Mouse (Mus musculus): ENCODE results near the gene Socs7.

The Socs7 gene

DNA sequence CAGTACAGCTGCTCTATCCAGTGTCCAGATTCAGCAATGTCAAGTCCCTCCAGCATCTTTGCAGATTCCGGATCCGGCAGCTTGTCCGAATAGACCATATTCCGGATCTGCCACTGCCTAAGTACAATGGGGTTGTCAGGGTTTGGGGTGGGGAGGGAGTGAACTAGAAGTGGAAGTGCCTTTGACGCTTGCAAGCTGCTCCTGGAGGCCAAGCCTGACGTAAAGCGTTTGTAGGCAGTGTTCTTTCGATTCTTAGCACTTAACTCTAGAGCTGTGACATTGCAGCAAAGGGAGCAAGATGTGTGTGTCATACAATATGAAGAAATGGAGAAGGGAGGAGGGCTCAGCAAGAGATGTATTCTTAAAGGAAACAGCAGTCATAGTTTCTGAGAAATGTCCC lies 26.8 kb downstream of the Socs7 start:
- DNase-seq (ENCODE audit: low spot score in 2 of 2): no peak

DNA sequence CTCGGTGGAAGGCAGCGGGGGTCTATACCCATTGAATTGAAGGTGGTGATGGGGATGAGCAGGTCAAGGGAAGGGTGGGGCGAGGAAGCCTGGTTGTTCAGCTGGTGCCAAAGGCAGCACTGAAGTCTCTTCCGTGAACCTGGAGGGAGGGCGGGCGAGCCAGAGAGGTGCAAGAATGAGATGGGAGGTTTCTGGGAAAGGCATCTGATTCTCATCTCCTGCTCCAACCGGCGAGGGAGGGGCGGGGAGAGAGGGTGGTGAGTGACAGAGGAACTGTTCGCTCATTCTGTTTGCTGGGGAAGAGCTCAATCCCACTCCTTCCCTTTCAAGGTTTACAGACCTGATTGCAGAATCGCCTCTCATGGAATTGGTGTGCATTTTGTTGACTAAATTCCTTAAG lies 31.3 kb downstream of the Socs7 start:
- DNase-seq (ENCODE audit: low spot score in 2 of 2): no peak

DNA sequence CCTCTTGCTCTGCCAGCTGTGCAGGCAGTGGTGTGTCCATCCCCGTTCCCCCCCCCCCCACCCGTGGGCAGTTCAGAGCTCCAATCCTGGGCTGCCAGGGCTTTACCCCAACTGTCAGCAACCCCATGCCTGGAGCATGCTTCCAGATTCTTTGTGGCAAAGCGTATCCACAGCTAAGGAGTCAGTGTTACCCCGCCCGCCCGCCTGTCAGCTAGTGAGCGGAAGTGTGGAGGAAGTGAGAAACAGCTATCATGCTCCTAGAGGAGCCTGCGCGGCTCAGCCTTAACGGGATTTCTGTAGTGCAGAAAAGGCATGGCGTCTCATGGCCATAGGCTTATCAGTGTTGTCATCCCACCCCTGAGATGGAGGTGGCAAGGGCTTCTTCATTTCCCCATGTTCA lies 31.8 kb downstream of the Socs7 start:
- DNase-seq (ENCODE audit: low spot score in 2 of 2): no peak

DNA sequence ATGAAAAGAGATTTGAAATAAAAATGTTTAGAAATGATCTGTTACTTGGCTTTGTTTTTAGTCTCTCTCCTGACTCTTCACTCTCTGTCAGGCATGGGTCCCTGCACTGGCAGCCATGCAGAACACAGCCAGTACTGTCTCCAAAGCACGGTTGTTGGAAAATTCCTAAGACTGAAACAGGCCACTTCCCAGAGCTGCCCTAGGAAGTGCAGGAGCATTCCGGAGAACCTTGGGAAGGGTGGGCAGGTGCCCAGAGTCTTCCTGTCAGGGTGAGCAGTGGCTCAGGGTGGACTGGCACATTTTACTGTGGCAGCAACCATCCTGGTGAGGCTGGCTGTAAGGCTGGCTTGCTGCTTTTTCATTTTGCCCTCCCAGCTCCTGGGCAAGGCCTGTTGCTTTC lies 36.2 kb downstream of the Socs7 start:
- DNase-seq (ENCODE audit: low spot score in 2 of 2): peak in 1 of 2 experiments; percentile 55

DNA sequence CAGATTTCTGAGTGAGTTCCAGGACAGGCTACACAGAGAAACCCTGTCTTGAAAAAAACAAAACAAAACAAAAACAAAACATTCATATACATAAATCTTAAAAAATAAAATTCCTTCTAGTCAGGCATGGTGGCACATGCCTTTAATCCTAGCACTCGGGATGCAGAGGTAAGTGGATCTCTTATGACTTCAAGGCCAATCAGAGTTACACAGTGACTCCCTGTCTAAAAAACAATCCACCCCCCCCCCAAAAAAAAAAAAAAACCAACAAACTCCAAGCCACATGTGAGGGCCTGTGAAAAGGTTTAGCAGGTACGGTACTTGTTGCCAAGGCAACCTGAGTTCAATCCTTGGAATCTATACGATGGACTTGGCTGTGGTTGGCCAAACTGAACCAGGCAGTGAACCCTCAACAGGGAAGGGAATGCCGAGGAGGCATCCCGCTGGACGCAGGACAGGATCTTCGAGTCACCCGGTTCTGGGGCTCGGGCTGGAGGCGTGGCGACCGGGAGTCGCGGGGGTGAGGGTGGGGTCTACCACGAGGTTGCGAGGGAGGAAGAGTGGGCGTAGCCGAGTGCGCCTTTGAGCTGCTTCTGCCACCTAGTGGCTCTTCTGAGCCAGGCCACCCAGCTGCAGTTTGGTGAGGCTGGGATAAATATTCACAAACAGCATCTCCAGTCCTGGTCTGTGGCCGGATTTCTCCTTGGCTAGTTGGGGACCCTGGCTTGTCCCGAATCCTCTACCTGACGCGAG lies 37.8 kb downstream of the Socs7 start:
- DNase-seq (ENCODE audit: low spot score in 2 of 2): peak; percentile 70 to 86

DNA sequence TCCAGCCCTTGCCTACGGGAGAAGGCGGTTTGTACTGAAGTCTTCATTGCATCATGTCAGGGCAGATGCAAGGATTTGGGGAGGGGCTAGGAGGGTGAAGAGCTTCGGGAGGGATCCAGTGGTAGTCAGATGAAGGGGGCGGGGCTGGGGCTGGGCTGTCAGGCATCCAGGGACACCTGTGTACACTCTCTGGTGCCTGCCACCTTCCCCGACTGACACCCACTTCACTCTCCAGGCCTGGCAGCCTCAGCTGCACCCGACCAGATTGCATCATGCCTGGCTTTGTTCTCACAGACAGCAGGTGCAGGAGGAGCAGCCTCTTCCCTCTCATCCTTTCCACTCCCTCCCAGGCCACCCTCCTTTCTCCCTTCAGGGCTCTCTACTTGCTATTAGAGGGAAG lies 38.7 kb downstream of the Socs7 start:
- DNase-seq (ENCODE audit: low spot score in 2 of 2): peak in 1 of 2 experiments; percentile 58

DNA sequence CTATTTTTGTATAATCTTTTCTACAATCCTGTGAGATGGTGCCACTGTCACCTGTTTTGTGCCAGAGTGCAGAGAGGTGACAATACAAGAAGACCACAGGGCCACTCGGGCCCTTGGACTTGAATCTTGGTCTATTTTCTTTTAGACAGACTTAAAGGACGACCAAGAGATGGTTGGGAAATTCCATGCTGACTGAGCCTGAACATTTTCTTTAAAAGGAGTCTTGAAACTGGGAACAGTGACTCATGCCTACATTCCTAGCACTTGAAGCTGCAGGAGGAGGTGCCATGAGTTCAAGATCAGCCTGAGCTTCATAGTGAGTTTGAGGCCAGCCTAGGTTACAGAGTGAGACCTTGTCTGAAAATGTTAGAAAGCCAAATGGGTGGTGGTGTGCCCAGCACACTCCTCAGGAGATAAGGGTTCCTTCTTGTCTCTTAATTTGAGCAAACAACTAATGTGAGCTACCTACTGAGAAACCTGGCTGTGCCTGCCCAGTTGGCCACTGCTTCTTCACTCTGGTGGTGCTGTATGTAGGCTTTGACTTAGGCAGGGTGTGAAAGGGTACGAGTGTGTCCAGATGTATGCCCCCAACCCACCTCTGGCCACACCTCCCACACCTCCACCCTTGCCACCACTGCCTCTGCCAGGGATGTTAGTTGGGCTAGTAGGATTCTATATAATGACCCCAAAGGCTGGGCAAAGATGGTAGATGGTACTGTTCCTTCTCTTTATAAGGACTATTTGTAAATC lies 39.5 kb downstream of the Socs7 start:
- DNase-seq (ENCODE audit: low spot score in 2 of 2): no peak

DNA sequence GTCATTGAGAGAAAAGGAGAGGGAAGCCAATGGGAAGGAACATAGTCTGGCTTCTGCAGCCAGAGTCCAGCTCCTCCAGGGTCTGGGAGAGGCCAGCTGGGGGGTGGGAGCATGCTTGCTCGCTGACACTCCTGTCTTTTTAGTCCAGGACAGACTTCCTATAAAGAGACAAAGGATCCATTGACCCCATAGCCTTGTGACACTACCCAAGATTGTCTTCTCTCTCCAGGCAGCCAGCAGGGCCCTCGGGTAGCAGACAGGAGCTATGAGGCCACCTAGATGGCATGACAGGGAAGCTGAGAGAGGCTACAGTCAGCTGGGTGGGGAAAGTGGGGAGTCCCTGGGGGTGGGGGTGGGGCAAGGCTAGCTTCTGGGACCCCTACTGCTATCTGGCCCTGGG lies 40.4 kb downstream of the Socs7 start:
- peak in 1 of 2 experiments; percentile 55 for DNase-seq (ENCODE audit: low spot score in 2 of 2)

DNA sequence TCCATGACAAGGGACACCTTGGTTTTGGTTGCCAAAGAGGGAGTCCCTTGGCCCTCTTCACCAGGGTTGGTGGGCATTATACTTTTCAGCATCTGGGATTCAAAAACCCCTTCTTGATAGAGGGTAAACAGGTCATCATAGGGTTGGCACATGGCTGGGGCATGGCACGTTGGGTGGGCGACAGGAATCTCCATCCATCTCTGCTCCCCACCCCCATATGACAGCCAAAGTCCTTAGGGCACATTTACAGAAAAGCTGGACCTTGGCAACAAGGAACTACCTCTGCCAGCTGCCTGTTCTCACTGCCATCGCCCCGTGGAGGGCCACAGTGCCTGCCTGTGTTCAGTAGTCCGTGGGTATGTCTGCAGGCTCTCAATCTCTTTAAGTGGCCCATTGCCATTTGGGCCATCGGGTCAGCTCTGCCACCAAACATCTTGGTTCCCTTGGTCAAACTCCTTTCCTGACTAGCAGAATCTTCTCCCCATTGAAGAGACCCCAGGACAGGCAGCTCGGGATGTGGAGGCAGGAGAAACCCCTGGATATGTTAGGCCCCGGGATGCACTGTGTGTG lies 41.3 kb downstream of the Socs7 start:
- DNase-seq (ENCODE audit: low spot score in 2 of 2): peak in 1 of 2 experiments; percentile 61

DNA sequence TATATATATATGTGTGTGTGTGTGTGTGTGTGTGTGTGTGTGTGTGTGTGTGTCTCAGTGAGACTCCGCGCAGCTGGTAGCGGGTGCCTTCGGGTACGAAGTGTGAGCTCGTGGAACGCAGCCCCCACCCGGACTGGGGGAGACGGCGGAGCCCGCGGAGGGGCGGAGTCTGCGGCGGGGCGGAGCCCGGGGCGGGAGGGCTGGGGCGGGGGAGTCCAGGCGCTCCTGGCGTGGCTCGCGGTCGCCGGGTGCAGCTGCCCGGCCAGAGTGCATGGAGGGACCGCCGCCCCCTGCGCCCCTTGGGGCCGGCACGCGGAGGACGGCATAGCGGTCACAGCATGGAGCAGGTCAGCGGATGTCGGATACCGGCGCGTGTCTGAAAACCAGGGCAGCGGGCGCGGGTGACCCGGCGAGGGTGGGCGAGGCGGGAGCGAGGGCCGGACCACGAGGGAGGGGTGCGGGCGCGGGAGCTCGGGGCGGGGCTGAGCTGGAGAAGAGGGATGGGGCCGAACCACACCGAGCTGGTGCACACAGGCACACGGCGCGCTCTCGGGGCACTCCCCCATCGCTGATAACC lies 41.9 kb downstream of the Socs7 start:
- DNase-seq (ENCODE audit: low spot score in 2 of 2): peak in 1 of 2 experiments; percentile 76

DNA sequence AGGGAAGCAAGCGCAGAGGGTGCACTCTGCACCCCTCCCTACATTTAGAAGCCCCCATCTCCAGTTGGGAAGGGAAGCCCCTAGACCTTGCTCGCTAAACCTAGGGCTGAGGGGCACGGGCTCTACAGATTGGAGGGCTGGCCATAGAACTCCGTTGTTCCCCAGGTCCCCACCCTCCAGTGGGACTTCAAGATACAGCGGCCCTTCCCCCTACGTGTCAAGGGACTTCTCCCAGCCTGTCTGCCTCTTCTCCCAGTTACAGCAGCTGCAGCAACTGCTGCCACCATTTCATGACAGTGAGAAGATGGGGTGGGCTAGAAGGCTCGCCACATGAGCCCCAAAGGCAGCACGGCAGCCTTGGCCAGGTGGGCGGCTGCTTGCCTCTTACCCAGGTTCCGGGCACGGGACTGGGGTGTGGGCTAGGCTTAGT lies 42.4 kb downstream of the Socs7 start:
- no peak for DNase-seq (ENCODE audit: low spot score in 2 of 2)

DNA sequence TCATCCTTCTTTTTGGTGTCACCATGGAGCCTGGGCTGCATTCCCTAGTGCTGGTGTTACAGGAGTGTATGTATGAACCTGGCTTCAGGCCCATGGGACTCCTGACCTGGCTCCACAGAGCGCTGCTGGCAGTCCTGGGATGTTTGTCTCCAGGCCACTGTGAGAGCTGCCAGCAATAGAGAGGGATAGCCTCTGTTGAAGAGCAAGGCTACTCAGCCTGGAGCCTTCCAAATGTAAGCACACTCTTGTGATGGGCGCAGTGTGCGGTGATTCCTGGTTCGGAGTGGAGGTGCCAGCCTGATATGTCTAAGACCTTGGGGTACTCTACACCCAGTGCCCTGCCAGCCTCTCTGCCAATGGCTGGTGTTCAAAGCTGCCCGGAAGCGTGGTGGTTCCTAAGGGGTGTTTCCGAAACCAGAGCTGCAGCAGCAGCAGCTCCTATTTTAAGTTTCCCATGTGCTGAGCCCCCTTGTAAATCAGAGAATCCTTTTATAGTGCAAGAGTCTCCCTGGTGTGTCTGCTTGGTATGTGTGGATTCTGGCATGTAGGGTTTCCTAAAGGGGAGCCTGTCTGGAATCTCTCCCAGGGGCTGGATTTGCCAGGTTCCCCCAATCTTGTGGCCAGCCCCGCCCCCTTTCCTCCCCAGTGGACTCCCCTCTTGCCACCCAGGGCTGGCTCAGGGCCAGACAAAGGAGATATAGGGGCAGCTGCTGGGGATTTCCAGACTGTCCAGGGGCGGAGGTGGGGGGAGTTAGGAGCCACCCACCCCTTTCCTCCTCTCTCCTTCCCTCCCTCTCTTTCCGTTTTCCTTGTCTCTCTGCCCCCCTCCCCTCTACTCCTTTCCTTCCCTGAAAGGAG lies 44.0 kb downstream of the Socs7 start:
- DNase-seq (ENCODE audit: low spot score in 2 of 2): peak in 1 of 2 experiments; percentile 64

DNA sequence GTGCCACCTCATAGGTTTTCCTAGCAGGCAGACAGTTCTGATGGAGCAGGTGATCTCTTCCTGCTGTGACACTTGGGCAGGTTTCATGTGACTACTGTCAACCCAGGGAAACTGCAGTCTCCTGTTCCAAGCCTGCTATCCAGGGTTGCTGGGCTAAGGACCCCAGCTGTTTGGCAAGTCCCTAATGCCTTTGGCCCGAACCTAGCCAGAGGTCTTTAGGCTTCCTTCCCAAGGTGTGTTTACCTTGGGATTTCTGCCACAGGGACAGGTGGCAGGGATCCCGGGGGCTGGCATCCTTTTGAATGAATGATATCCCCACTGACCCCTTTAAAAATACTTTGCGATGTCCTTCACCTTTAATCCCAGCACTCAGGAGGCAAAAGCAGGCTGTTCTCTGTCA lies 45.1 kb downstream of the Socs7 start:
- no peak for DNase-seq (ENCODE audit: low spot score in 2 of 2)

DNA sequence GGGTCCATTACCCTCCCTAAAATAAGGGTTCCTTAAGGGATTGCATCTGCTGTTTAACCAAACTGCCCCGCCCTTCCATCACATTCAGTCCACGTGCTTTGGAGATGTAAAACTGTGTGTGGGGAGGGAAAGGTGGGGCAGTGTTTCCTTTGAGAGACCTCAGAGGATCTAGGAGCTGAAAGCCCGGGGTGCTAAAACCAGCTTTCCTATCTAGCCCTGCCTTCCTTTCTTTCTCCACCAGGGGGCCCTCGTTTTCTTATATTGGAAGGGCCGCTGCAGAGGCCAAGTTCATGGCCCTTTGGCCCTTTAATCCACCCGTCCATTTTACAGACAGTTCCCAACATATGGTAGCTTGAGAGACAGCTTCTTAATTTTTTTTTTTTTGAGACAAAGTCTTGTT lies 45.8 kb downstream of the Socs7 start:
- peak; percentile 84 to 92 for DNase-seq (ENCODE audit: low spot score in 2 of 2)

DNA sequence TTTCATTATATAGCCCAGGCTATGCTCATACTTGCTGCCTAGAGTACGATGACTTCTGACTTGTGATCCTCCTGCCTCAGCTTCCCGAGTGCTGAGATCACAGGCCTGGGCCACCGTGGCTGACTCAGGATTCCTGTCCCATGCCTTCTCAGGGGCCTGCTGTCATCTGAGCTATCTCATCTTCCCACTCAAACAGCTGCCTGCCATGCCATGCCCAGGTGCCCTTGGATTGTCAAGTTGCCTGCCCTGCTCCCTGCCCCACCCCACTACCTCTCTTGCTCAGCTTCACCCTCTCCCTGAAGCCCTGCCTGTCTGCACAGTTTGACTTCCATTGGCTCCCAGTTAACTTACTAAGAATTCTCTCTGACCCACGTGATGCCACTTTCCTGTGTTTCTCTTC lies 48.6 kb downstream of the Socs7 start:
- DNase-seq (ENCODE audit: low spot score in 2 of 2): no peak

DNA sequence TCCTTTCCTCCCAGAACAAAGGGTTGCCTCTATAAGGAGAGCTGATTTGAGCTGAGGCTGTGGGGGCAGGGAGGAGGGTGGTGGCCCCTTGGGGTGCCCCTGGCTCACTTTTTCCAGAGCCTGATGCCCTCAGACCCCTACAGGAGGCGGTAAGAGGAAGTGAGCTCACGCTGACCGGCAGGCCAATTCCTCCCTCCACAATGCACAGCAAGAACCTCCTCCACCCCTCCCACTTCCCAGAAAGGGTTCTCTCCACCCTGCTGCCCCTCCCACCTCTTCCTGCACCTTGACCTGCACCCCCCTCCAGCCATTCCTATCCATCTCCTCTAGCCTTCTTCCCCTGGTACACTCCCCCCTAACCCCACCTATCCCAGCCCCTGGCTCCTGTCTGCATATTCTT lies 49.8 kb downstream of the Socs7 start:
- DNase-seq (ENCODE audit: low spot score in 2 of 2): no peak

DNA sequence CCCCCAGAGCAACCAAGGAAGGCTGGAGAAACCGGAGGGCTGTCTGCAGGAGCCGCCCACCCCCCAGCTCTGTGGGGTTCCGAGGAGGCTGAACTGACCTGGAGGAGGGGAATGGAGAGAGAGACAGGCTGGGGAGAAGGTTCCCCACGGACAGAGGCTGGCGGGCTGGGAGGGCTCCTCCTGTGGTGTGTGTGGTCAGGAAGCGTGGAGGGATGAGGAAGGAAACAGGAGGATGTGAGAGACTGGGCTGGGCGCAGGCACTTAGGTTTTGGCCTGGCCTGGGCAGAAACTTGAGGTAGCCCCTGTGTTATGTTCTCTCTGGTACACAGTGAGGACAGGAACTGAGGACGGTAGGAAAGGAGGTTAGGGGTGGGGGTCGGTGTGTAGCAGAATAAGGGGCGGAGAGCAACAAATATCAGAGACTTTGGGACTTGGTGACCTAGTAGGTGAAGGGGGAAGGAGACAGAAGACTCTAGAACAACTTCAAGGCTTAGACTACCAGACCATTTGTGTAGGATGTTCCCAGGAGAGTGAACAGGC lies 50.5 kb downstream of the Socs7 start:
- no peak for DNase-seq (ENCODE audit: low spot score in 2 of 2)

DNA sequence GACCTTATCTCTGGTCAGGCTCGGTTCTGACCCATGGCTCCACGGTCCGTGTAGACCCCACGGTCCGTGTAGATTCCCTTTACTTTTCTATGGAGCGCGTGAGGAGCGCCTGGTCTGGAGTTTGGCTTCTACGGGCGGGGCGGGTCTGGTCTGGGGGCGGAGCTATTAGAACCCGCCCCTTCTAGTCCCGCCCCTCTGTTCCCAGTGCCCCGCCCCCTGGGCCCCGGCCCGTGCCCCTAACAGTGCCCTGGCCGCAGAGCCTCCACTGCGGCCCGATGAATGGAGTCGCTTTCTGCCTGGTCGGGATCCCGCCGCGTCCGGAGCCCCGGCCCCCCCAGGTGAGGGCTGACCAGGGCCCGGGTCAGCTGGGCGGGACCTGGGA lies 53.0 kb downstream of the Socs7 start, which contains the start of gene Arhgap23:
Arhgap23 (plus strand) TSS at position 204 of the 382 bp plus-strand sequence.
- DNase-seq (ENCODE audit: low spot score in 2 of 2): peak; percentile 81 to 91

DNA sequence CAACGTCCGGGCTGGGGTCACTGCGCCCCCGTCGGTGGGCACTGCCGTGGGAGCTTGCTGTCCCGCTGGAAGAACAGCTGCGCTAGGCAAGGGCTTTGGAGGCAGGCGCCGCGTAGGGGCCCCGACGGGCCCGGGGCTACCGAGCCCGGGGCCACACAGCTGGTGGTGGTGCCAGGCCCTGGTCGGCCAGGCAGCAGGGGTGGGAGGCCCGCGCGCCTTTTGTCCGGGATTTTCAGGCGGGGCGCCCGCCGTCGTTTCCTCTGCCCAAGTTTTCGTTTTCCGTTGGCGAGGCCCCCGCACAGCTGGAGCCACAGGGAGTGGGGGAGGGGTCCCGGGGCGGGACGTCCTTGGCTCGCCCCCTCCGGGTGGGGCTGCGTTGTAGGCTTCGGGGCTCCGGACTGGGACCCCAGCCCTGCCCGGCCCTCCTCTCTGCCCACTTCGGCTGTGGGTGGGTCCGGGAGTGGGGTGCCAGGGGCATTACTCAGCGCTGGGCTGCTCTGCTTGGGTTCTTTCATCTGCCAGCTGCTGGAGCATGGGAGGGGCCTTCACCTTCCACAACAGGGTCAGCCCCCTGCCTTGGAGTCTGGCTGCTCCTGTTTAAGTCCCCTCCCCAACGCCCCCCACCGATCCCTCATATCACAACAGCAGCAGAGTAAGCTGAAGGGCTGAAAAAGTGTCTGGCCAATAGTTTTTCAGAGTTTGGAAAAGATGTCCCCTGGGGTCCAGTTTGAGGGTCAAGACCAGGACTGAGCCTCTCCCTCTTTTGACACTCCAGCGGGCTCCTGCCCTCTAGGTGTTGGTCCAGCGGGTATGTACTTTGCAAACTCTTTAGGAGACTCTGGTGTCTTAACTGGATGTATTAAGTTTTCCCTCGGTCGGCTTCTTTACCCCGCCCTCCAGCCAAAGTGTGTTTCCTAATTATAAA lies 53.6 kb downstream of the Socs7 start:
- DNase-seq (ENCODE audit: low spot score in 2 of 2): peak in 1 of 2 experiments; percentile 81

DNA sequence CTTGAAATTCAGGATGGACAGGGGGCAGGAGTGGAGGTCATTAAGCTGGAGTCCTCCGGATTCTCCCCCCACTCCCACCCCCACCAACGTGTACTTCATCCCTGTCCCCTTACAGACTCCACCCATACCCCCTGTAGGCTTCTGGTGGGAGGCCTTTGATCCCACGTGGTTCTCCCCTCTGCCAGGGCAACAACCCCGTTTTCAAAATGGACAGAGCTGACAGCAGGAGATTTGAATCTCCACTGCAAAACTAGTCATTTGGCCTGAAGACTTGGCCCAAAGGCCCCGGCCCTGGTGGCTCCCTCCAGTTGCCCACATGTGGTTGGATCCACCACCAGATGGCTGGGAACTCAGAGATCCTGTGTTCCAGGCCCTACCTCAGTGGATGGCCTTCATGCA lies 54.3 kb downstream of the Socs7 start:
- no peak for DNase-seq (ENCODE audit: low spot score in 2 of 2)
